Mouse (Mus musculus) gastrocnemius, postnatal 14 days (tissue): Measurements from ENCODE around the gene Gm4791. TPM values are rescaled to one million over a fixed set of nuclear protein-coding genes. Genes with fewer than 3 reads are reported as not detected.

ENCODE experiments used
- DNase-seq: peaks from one replicate; pipeline ENCODE4 v3.0.0; 2021; ENCODE audit warnings: mixed read lengths
- intact Hi-C: fragments of 180-260 bp; cut with DNase I; formaldehyde crosslinking; loops from one replicate; pipeline ENCODE4 v1.15.1; 2025; ENCODE audit warnings: low total_unique reads
- long read RNA-seq, 2 experiments: library from polyadenylated mRNA; stranded (forward); transcript quantifications; one replicate each; pipeline ENCODE4 v2.0.0; 2021
- total RNA-seq, 2 experiments: library from RNA; stranded (reverse); gene quantifications; 2 replicates each; pipeline ENCODE4 v1.2.3; 2021

Gene Gm4791
- total RNA-seq = not detected
- long read RNA-seq, experiment 1 = 0 reads
- long read RNA-seq, experiment 2 = 0 reads

DNA sequence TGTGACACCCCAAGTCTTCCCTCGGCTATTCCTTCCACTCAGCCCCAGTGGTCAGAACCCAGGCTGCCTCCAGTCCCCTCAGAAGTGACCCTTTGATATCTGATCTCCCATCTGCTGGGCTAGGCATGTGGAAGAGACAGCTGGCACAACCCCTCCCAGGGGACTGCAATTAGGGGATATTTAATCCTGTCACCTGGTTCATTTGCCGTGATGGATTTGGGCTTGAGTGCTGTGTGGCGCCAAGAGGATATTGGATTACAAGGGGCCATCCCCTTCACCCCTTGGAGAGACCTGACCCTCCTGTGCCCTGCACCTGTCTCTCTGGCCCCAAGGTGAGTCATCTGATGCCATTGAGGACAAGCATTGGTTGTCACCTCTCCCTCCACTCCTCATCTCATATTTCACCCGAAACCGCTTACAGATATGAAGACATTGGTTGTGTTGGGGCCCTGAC is at the start of gene Gm4791:
Gene Gm4791, plus strand, starts transcription at position 404 of the 454 bp plus-strand sequence.
- intact Hi-C loops = no loop called here
- no peak for DNase-seq

DNA sequence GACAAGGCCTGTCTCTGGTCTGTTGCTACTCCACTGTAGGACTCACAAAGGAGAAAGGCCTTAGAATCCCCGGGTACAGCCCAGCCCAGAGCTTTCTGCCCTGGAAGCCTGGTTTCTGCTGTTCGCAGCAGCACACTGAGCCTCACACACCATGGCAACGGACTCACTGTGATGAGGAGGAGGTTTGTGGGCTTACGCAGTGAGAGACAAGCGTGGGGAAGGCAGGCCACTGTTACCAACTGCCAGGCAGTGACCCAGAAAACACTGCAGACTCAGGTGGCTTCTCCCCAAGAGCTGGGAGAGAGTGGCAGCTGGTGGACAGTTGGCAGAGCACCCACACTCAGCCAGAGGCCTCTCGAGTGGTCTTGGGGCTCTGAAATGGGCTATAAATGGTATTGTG is 42.3 kb upstream of the Gm4791 start:
- no peak for DNase-seq
- intact Hi-C loops = no loop called here

DNA sequence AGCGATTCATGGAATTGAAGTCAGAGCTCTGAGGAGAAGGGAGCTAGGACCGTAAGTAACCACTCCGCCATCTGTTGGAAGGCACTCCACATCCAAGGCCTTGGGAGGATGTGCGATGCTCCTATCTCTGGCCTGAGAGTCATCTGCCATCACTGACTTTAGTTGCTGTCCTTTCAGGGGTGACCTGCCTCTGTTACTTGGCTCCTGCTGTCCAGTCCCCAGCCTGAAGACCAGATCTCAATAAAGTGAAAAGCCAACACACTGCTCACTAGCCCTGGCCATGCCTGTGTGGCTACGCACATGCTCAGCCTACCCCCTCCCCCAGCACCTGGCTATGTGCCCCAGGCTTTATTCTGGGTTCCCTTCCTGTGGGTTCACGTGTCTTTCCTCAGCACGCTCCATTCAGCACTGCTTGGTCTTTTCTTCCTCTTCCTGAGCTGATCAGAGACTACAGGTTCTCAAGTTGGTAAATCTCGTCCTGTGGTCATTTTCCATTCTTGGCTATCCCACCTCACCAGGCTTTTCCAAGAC is 41.1 kb upstream of the Gm4791 start:
- DNase-seq = no peak
- intact Hi-C loops = no loop called here

DNA sequence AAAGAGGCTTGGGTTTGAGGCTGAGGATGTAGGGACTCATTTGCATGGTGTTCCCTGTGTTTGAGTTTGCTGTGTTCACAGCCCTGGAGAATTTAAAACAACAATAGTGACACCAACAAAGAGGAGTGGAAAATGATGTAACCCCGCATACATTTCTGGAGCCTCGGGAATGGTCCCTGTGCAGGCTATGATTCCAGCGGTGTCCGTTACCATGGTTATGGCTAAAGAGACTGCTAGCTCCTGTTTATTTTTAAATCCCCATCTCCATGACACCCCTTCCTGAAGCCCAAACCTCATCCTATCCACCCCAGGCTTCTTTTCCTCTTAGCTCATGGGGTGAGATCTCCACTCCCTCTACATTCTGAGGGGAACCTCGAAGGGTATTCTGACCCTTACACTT is 32.5 kb upstream of the Gm4791 start:
- DNase-seq = no peak
- intact Hi-C loops = no loop called here

DNA sequence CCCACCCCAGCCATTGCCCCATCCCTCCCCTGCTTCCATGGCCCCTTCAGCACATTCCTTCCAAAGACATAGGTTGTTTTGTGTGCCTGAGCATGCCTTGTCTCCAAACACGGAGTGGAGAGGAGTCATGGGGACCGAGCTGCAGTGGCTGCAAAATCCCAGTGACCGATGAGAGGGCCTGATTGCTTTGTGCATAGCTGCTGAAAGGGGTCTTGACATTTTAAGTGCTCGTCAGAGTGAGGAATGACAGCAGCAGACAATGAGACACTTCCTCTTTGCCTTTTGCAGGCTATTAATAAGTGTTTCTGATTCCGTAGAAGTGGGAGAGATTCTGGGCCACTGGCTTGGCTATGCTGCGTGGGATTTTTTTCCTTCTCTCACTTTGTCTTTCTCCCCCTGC is 29.6 kb upstream of the Gm4791 start:
- intact Hi-C loops = no loop called here
- DNase-seq = no peak

DNA sequence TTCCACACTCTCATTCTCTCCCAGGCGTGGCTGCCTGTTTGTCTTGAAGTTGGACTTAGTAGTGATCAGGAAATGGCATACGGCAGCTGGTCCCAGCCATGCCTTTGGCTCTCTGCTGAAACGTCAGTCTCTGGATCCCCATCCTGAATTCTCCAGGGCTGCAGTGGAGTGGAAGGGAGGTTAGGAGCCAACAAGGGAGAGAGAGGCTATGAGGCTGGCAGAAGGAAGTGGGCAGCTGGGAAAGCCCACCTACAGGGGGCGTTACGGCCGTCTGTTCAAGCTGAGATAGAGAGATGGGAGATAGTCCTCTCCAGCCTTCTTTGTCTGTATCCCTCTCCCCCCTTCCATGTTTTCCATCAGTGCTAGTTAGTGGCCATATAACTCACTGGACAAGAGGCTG is 29.1 kb upstream of the Gm4791 start:
- DNase-seq = no peak
- intact Hi-C loops = no loop called here

DNA sequence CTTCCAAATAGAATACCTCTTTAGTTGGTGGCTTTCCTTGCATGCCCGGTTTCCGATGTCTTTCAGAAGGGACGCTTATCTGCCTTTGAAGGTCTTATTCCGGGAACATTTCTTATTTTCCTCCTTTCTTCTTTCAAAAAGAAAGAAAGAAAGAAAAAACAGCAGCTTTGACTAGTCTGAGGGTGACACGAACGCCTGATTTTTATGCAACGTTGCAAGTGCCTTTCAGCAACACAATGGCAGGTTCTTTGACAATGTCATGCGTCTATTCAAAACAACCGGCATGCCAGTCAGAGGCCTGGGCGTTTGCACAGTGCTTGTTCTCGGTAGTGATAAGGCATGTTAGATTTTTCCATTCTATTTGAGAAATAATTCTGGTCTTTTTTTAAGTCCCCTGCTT is 19.7 kb upstream of the Gm4791 start:
- intact Hi-C loops = no loop called here
- DNase-seq = no peak

DNA sequence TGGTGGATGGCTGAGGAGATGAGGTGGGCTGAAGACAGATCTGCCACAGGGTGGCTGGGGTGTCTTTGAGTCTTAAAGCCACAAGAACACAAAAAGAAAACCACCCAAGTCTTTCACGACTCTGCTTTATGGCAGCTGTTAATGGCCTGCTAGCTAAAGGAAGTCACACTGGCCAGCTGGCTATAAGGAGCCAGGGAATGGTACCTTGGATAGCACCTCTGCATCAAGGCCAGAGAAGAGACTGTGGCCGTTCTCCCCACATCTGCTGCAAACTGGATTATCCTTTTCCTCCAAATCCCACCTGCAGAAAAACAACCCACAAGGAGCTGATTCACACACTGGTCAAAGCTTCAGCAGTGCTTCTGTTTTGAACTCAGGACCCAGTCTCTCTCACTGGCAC is 18.4 kb upstream of the Gm4791 start:
- no peak for DNase-seq
- intact Hi-C loops = no loop called here

DNA sequence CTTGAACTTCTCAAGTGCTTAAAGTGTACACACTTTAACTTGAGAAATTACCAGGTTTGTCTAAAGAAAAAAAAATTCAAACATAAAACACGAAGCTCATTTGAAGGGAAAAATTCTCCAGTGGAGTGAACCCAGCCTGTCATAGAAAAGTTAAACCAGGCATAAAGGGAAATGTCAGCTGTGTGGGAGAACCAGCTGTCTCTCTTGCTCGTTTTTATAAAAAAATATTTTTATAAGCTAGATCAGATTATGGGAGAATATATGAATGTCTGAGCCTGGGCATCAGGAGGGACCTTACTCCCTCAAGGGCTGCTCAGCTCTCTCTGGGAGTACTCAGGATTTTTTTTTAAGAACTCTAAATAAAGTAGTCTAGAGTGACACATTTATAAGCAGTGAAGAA is 15.1 kb upstream of the Gm4791 start:
- intact Hi-C loops = no loop called here
- no peak for DNase-seq

DNA sequence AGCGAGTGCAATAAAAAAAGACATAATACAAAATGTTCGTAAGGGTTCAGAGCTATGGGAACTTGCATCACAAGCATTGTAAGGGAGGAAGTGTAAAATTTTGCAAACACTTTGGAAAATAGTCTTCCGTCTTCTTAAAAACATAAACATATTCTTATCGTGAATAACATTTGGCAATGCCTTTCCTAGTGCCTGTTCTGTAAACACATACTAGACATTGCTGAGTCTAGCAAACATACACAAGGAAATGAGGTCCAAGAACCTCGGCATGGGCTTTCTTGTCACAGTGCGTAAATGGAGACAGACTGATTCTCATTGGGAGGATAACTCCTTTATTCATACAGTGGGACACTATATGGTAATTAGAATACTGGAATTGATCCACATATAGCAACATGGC is 43.0 kb downstream of the Gm4791 start:
- no peak for DNase-seq
- intact Hi-C loops = no loop called here
